Mouse (Mus musculus): ENCODE measurements around the gene Tmprss7.

Gene Tmprss7

DNA sequence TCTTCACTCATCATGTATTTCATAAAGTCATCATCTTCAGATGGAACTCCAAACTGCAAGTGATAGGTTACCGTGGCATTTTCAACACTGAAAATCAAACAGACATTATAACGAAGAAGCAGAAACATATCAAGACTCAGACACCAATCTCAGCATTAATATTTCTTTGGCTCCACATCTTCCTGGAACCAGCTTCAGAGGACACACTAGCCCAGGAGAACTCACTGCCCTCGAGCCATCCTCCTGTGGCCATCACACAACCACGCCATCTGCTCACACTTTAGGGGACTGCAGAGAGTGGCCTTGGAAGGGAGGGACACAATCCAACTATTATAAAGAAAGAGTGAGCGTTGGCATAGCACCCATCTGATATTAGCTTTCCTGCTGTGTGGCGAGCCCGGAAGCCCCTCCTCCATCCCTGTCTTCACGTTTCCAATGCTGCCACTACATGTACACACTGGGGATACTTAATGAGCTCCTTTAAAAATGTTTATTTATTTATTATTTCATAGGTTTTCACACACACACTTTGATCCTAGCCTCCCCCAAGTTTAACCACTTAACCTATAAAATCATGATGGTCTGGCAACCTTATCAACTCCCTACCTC lies 63.9 kb downstream of the Tmprss7 start:
- no peak for DNase-seq (ENCODE audit: low read depth, low spot score)

DNA sequence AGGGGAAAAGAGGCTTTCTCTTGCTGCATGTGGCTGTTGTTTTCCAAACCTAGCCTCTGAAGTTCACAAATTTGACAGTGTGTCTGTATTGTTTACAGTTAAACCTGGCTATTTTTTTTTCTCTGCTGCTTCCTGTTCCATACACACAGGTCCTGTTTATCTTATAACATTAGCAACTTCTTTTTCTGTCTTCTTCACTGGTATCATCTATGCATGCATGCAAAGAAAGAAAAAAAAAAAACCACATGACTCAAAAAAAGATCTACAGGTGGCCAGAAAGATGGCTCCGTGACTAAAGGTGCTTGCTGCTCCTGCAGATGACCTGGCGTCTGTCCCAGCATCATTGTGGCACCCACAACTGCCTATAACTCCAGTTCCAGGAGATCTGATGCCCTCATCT lies 68.1 kb downstream of the Tmprss7 start:
- DNase-seq (ENCODE audit: low read depth, low spot score), result no peak

DNA sequence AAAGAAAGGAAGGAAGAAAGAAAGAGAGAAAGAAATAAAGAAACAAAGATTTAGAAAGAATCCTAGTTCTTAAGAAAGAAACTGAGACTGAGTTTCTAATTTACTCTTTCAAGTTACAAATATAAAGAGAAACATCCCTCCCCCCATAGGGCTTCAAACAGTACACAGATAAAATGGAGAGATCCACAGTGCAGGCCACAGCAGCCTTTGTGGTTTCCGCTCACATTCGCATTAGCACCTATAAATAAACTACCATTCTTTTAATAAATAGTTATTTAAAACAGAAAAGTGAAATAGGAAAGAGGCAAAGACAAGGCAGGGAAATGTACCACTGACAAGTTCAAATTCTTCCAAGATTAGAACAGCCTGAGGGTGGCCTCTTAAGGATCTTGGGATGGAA lies 68.7 kb downstream of the Tmprss7 start:
- no peak for DNase-seq (ENCODE audit: low read depth, low spot score)

DNA sequence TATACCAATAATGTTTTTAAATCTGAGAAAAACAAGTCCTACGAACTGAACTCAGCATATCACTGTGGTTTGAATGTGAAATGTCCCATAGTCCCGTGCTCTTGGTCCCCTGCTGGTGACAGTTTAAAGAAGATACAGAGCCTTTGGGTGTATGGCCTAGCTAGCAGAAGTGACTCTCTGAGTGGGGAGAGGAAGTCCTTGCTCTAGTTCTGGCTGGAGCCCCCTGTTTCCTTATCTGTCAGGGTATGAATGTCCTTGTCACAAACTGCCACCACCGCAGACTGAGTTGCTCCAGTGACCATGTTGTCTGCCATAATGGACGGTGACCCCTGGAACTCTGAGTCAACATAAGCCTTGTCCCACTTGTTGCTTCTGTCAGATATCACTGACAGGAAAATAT lies 70.2 kb downstream of the Tmprss7 start:
- no peak for DNase-seq (ENCODE audit: low read depth, low spot score)

DNA sequence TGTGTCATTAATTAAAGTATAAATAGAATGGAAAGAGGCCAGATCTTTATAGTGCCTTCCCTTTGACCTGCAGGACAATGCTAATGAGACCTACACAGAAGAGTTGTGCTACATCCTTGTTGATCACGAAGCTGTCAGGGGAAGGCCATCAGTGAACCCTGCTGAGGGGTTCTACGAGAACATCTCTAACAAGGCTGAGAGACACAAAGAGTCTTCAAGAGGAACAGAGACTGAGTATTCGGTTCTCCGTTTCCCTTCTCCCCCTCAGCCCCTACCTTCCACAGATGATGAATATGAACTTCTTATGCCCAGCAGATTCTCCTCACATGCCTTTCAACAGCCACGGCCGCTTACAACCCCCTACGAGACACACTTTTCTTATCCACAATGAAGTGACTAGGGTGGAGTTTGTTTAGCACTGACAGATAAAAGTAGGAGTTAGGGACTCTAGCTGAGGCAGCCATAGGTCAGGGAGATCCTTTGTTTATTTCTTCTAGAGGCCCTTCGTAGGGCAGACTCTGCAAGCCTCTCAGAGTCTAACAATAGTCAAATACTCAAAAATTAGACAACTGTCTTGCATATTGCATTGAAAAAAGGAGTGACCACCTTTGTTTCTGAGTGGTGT lies 73.6 kb downstream of the Tmprss7 start:
- DNase-seq (ENCODE audit: low read depth, low spot score), result no peak

DNA sequence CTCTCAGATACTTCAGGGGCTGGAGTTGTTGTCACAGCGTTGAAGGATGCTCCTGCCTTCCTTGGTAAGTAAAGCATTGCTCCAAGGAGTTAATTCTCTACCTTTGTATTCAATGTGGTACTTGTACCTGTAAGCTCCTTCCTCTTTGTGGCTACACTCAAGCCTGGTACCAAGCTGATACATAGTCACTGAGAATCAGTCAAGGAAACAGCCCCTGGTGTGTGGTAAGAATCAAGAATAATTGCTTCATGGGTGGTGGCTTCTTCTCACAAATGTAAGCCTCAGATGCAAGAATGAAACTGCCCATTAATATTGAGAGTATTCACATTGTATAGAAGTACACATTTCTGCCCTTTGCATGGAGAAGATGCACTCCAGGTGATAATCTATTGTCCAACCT lies 77.5 kb downstream of the Tmprss7 start:
- no peak for DNase-seq (ENCODE audit: low read depth, low spot score)

DNA sequence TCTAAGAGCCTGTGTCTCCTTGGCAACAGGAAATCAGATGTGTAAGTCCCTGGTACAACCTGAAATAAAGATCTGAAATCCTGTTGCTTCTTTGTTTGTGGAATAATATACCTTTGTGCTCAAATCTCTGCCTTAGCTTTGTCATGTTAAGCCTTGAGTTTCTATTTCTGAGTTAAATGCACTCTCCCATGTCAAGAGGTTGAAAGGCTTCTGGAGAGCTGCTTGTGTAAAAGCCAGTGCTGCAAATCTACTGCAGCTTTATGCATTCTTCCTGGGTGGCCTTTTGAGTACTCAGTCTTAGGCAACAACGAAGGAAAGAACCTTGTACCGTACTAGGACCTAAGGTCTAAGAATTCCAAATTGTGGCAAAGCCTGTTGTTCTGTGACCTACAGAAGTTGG lies 80.2 kb downstream of the Tmprss7 start:
- DNase-seq (ENCODE audit: low read depth, low spot score), result no peak

DNA sequence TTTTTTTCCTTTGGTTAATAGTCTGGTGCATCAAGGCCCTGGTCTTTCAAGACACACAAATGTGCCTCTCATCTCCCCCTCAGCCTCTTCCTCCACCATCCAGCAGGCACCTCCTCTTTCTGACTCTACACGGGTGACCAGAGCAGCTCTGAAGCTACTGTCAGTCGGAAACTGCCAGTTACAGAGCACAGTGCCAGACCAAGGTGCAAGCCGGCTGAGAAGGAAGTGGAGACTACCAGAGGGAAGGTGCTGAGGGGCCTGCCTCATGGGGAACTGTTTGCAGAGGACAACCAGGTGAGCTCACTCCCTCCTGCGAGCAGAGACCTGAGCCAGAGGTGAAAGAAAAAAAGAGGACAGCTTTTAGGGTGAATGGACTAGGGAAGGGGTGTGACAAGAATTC lies 83.2 kb downstream of the Tmprss7 start, which contains the start of gene Gcsam:
TSS of gene Gcsam (plus strand) at position 114 of the 400 bp plus-strand sequence.
- no peak for DNase-seq (ENCODE audit: low read depth, low spot score)

DNA sequence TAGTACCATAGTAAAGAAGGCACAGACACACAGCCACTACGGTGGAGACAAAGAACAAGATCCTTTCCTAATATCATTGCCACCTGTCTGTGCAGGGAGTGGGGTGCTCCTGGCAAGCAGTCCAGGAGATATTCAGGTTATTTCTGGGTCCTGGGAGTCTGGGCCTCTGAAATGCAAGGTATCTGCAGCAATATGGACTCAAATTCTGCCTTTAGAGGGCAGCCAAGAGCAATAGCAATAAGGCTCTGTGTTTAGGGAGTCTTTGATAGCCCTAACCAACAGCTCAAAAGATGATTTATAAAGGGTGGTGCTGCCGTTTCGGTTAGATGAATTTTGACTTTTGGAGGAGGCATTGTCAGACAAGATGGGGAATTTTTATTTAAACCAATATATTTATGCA lies 84.2 kb downstream of the Tmprss7 start:
- DNase-seq (ENCODE audit: low read depth, low spot score), result no peak

DNA sequence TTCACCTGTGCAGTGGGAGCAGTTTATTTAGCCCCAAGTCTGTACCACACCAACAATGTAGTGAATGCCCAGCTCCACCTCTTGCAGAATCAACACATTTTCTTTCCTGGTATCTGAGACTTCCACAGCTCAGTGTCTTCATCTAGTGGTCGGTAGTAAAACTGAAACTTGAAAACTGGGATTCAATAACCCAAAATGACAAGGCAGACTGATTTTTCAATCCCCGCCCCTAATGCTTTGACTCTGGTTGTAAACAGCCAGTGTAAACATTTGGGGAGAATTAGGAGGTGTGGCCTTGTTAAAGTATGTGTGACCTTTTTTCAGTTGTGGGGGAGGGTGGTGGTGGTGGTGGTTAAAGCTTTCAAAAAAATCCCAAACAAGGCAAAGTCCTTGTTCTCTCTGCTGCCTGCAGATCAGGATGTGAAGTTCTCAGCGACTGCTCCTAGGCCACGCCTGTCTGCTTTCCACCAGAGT lies 84.9 kb downstream of the Tmprss7 start:
- DNase-seq (ENCODE audit: low read depth, low spot score), result no peak

All from retina, postnatal 7 days (tissue).